Mouse (Mus musculus): Measurements from ENCODE around the gene Ddr2. TPM values are rescaled to one million over a fixed set of nuclear protein-coding genes. Genes with fewer than 3 reads are reported as not detected.
A peak's percentile ranks its signal among the peaks of the same experiment; 100 is the strongest.

Ddr2 gene
- total RNA-seq, 1 experiment = 6.8 TPM

DNA sequence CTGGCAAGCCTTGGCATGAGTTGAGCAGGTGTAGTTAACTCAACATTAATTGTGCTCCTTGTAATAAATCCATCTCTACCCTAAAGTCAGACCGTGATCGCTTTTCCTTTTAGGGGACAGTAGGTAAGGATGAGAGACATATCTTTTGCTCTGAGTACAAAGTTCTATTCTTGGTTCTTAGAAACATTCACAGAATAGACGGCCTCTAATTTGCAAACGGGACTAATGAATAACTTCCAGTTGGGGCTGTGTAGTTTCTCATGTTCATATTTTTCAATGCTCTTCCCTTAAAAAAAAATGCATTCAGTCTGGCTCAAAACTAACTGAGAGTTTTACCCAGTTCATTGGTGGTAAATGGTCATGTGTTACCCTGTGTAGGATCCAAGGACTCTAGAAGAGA, 139.6 kb downstream of the Ddr2 start:
- TF ChIP-seq HCFC1 (IDR thresholded peaks at IDR 0.05; ENCODE audit: borderline replicate concordance, insufficient read depth, low read length) = no peak
- no peak for TF ChIP-seq ZNF384 (IDR thresholded peaks at IDR 0.05; ENCODE audit: low read depth, low read length)
- TF ChIP-seq MAFK (IDR thresholded peaks at IDR 0.05; ENCODE audit: insufficient read depth, low read depth, low read length) = no peak
- TF ChIP-seq ZC3H11A (IDR thresholded peaks at IDR 0.05; ENCODE audit: borderline replicate concordance, low read depth, low read length) = no peak
- no peak for TF ChIP-seq CHD2 (IDR thresholded peaks at IDR 0.05; ENCODE audit: low read depth, low read length)
- Histone ChIP-seq H3K9ac (ENCODE audit: insufficient read depth, low read depth, low read length, poor library complexity, severe bottlenecking) (no peak overlapping the region), H3K4me1 (ENCODE audit: control insufficient read depth in 2 of 2, insufficient read depth in 2 of 2, low read length in 2 of 2, poor library complexity in 1 of 2) (no peaks in the 10 kb centered on the region), H3K9me3 (ENCODE audit: control insufficient read depth, insufficient read depth, low read depth, low read length) (no peaks in the 10 kb centered on the region), H3K36me3 (ENCODE audit: control insufficient read depth, insufficient read depth, low read length, poor library complexity, severe bottlenecking) (peaks cover 2% of the 10 kb centered on the region), H3K27ac (ENCODE audit: insufficient read depth, low read depth, low read length, poor library complexity, severe bottlenecking) (no peak overlapping the region), H3K4me3 (ENCODE audit: insufficient read depth in 1 of 2, low read depth in 1 of 2, low read length in 2 of 2, poor library complexity in 1 of 2, severe bottlenecking in 1 of 2) (no peak overlapping the region)
- no peak for DNase-seq (ENCODE audit: low read depth, low spot score)
- in situ Hi-C loops (cut with MboI; ENCODE audit: low sequenced_read_pairs in 2 of 2, unreplicated experiment in 2 of 2) = loop anchor here in 1 of 2 experiments (25.0 kb wide), 1 partner anchor 166 kb away; no protein-coding TSS in a partner anchor

DNA sequence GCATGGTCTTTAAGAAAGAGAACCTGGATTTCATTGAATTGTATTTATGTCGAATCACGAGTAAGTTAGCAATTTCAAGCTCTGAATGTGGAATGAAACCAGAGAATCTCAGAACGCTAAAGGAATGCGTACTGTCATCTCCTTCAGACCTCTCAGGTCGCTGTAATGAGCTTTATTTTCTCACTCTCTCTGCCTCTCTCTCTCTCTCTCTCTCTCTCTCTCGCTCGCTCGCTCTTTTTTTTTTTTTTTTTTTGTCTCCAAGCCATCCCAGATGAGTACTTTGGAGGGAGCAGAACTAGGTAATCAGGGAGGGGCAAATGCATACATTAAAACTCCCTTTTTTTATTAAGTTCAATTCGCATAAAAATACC, 141.1 kb downstream of the Ddr2 start:
- in situ Hi-C loops (cut with MboI; ENCODE audit: low sequenced_read_pairs in 2 of 2, unreplicated experiment in 2 of 2) = loop anchor here in 1 of 2 experiments (25.0 kb wide), 1 partner anchor 168 kb away; no protein-coding TSS in a partner anchor
- Histone ChIP-seq H3K9ac (ENCODE audit: insufficient read depth, low read depth, low read length, poor library complexity, severe bottlenecking) (peak overlapping the region; percentile 47; the same call in 1 of the 2 replicates), H3K27ac (ENCODE audit: insufficient read depth, low read depth, low read length, poor library complexity, severe bottlenecking) (peak overlapping the region; percentile 5; the same call in 1 of the 2 replicates)

DNA sequence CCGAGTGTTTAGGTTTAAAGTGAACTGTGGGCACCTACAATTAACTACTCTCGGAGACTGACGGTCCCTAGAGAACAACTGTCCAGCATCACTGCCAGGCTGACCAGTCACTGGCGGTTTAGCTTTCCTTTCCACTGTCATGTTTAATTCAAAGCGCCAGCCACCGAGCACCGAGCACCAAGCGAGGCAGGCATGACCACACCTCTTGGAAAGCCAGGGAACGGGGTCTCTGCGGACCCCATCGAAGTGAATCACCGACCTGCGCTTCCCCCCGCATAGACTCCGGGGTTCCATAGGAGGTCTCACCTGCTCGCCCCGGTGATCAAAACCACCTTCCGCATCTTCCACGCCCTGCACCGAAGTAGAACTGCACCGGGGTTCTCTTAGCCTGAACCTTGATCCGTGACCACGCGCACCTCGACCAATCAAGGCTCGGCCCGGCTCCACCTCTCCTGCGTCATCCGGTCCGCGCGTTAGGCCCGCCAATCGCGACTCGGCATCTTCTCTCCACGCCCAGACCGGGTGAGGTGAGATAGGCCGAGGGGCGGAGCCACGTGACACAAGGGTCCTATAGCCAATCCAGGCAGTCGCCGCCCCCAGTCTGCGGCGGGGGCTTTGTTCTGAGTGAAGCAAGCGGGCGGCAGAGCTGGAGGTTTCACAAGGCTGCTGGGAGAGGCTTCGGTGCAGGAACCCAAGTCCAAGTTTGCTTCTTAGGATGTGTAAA, 141.6 kb downstream of the Ddr2 start, which contains the start of gene Hsd17b7:
Gene Hsd17b7 (minus strand): TSS at position 450 of the 724 bp plus-strand sequence.
- Histone ChIP-seq H3K9me3 (ENCODE audit: control insufficient read depth, insufficient read depth, low read depth, low read length) (no peaks in the 10 kb centered on the region), H3K9ac (ENCODE audit: insufficient read depth, low read depth, low read length, poor library complexity, severe bottlenecking) (peak within 1 kb of the TSS; percentile 78), H3K4me1 (ENCODE audit: control insufficient read depth in 2 of 2, insufficient read depth in 2 of 2, low read length in 2 of 2, poor library complexity in 1 of 2) (no peaks in the 10 kb centered on the region), H3K36me3 (ENCODE audit: control insufficient read depth, insufficient read depth, low read length, poor library complexity, severe bottlenecking) (peaks cover 2% of the 10 kb centered on the region), H3K4me3 (ENCODE audit: insufficient read depth in 1 of 2, low read depth in 1 of 2, low read length in 2 of 2, poor library complexity in 1 of 2, severe bottlenecking in 1 of 2) (peak within 1 kb of the TSS; percentile 70 to 83), H3K27ac (ENCODE audit: insufficient read depth, low read depth, low read length, poor library complexity, severe bottlenecking) (peak within 1 kb of the TSS; percentile 37)
- in situ Hi-C loops (cut with MboI; ENCODE audit: low sequenced_read_pairs in 2 of 2, unreplicated experiment in 2 of 2) = loop anchor here in 1 of 2 experiments (25.0 kb wide), 1 partner anchor 168 kb away; no protein-coding TSS in a partner anchor
- no peak for TF ChIP-seq ZC3H11A (IDR thresholded peaks at IDR 0.05; ENCODE audit: borderline replicate concordance, low read depth, low read length)
- TF ChIP-seq HCFC1 (IDR thresholded peaks at IDR 0.05; ENCODE audit: borderline replicate concordance, insufficient read depth, low read length) = peak; percentile 50; the same call in 1 of the 2 replicates
- DNase-seq (ENCODE audit: low read depth, low spot score) = peak; percentile 98

More for the DNA sequence above, 141.1 kb downstream of the Ddr2 start:
- Histone ChIP-seq H3K4me1 (ENCODE audit: control insufficient read depth in 2 of 2, insufficient read depth in 2 of 2, low read length in 2 of 2, poor library complexity in 1 of 2) (no peaks in the 10 kb centered on the region), H3K9me3 (ENCODE audit: control insufficient read depth, insufficient read depth, low read depth, low read length) (no peaks in the 10 kb centered on the region), H3K36me3 (ENCODE audit: control insufficient read depth, insufficient read depth, low read length, poor library complexity, severe bottlenecking) (peaks cover 2% of the 10 kb centered on the region), H3K4me3 (ENCODE audit: insufficient read depth in 1 of 2, low read depth in 1 of 2, low read length in 2 of 2, poor library complexity in 1 of 2, severe bottlenecking in 1 of 2) (peak overlapping the region; percentile 67 to 70)
- no peak for DNase-seq (ENCODE audit: low read depth, low spot score)
- TF ChIP-seq ZNF384 (IDR thresholded peaks at IDR 0.05; ENCODE audit: low read depth, low read length) = peak; percentile 74
- no peak for TF ChIP-seq ZC3H11A (IDR thresholded peaks at IDR 0.05; ENCODE audit: borderline replicate concordance, low read depth, low read length)

DNA sequence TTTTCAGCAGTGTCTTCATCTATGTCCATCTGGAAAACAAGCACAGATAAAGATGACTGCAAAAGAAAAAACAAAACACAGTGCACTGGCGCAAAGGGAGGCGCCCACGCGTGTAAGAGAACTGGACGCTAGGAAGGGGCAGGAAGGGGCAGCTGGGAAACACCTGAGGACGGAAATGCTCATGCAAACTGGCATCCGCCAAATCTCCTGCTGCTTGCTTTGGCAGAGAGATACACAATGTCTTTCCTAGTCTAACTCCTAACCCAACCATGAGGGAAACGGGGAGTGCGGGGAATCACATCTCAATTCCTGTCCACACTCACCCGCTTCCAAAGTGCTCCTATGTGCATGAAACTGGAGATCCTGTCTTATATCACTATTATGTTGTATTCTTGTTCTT, 157.5 kb downstream of the Ddr2 start:
- H3K36me3 ChIP-seq (ENCODE audit: control insufficient read depth, insufficient read depth, low read length, poor library complexity, severe bottlenecking) = peaks cover 6% of the 10 kb centered on the region
- in situ Hi-C loops (cut with MboI; ENCODE audit: low sequenced_read_pairs in 2 of 2, unreplicated experiment in 2 of 2) = loop anchor here (10.0 to 25.0 kb wide), 2 partner anchors 182 to 184 kb away; no protein-coding TSS in a partner anchor
- H3K27ac ChIP-seq (ENCODE audit: insufficient read depth, low read depth, low read length, poor library complexity, severe bottlenecking) = no peak overlapping the region
- TF ChIP-seq CHD2 (IDR thresholded peaks at IDR 0.05; ENCODE audit: low read depth, low read length) = no peak
- H3K9me3 ChIP-seq (ENCODE audit: control insufficient read depth, insufficient read depth, low read depth, low read length) = no peaks in the 10 kb centered on the region
- no peaks in the 10 kb centered on the region for H3K4me1 ChIP-seq (ENCODE audit: control insufficient read depth in 2 of 2, insufficient read depth in 2 of 2, low read length in 2 of 2, poor library complexity in 1 of 2)
- no peak overlapping the region for H3K4me3 ChIP-seq (ENCODE audit: insufficient read depth in 1 of 2, low read depth in 1 of 2, low read length in 2 of 2, poor library complexity in 1 of 2, severe bottlenecking in 1 of 2)
- DNase-seq (ENCODE audit: low read depth, low spot score) = no peak
- H3K9ac ChIP-seq (ENCODE audit: insufficient read depth, low read depth, low read length, poor library complexity, severe bottlenecking) = no peak overlapping the region

DNA sequence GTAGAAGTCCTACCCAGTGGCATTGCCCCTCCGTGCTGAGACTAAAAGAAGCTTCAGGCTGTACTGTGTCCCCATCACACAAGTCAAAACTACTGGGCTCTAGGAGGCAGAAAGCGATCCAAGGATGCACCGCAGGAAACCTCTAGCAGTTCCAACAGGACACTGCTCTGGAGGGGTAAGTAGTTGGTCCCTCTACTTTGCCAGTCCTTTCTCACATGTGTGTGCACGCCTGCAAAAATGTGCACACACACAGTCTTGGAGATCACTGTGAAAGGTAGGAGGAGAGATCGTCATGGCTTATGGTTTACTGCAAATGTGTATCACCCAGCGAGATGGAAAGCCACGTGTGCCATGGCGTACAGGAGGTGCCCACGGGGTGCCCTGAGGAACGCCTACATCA, 157.9 kb downstream of the Ddr2 start:
- Histone ChIP-seq H3K9ac (ENCODE audit: insufficient read depth, low read depth, low read length, poor library complexity, severe bottlenecking) (no peak overlapping the region), H3K36me3 (ENCODE audit: control insufficient read depth, insufficient read depth, low read length, poor library complexity, severe bottlenecking) (peaks cover 6% of the 10 kb centered on the region), H3K4me1 (ENCODE audit: control insufficient read depth in 2 of 2, insufficient read depth in 2 of 2, low read length in 2 of 2, poor library complexity in 1 of 2) (no peaks in the 10 kb centered on the region), H3K27ac (ENCODE audit: insufficient read depth, low read depth, low read length, poor library complexity, severe bottlenecking) (no peak overlapping the region), H3K9me3 (ENCODE audit: control insufficient read depth, insufficient read depth, low read depth, low read length) (no peaks in the 10 kb centered on the region), H3K4me3 (ENCODE audit: insufficient read depth in 1 of 2, low read depth in 1 of 2, low read length in 2 of 2, poor library complexity in 1 of 2, severe bottlenecking in 1 of 2) (no peak overlapping the region)
- DNase-seq (ENCODE audit: low read depth, low spot score) = no peak
- in situ Hi-C loops (cut with MboI; ENCODE audit: low sequenced_read_pairs in 2 of 2, unreplicated experiment in 2 of 2) = loop anchor here (10.0 to 25.0 kb wide), 2 partner anchors 182 to 185 kb away; no protein-coding TSS in a partner anchor
- TF ChIP-seq CHD2 (IDR thresholded peaks at IDR 0.05; ENCODE audit: low read depth, low read length) (no peak), ZC3H11A (IDR thresholded peaks at IDR 0.05; ENCODE audit: borderline replicate concordance, low read depth, low read length) (no peak), HCFC1 (IDR thresholded peaks at IDR 0.05; ENCODE audit: borderline replicate concordance, insufficient read depth, low read length) (no peak), ZNF384 (IDR thresholded peaks at IDR 0.05; ENCODE audit: low read depth, low read length) (no peak), MAFK (IDR thresholded peaks at IDR 0.05; ENCODE audit: insufficient read depth, low read depth, low read length) (no peak)
